Mouse (Mus musculus) retina, postnatal 1 day (tissue): ENCODE measurements around the gene Nsmce3.
A peak's percentile ranks its signal among the peaks of the same experiment; 100 is the strongest.

Source experiments
- DNase-seq: peaks from one replicate; pipeline ENCODE4 v3.0.0-alpha.2; 2012

Gene Nsmce3

GRCm38 (mm10) chr7:64872743-64873241, at the start of gene Nsmce3:
TSS of gene Nsmce3 (minus strand) at chr7:64872997.
- DNase-seq = peak; percentile 97

- DNase-seq = no peak
Observed at GRCm38 (mm10) chr7:64921189-64921588, 48.4 kb upstream of the Nsmce3 start.

- DNase-seq = no peak
Observed at GRCm38 (mm10) chr7:64920735-64921134, 47.9 kb upstream of the Nsmce3 start.

- no peak for DNase-seq
Observed at GRCm38 (mm10) chr7:64916654-64917053, 43.9 kb upstream of the Nsmce3 start.

- DNase-seq = no peak
Observed at GRCm38 (mm10) chr7:64915121-64915520, 42.3 kb upstream of the Nsmce3 start.

GRCm38 (mm10) chr7:64911945-64912344, 39.1 kb upstream of the Nsmce3 start:
- DNase-seq = no peak

GRCm38 (mm10) chr7:64910208-64910607, 37.4 kb upstream of the Nsmce3 start:
- DNase-seq = no peak

GRCm38 (mm10) chr7:64906955-64907354, 34.2 kb upstream of the Nsmce3 start:
- DNase-seq = no peak

GRCm38 (mm10) chr7:64905506-64905905, 32.7 kb upstream of the Nsmce3 start:
- DNase-seq = no peak

- no peak for DNase-seq
Observed at GRCm38 (mm10) chr7:64900249-64900648, 27.5 kb upstream of the Nsmce3 start.

GRCm38 (mm10) chr7:64896587-64896986, 23.8 kb upstream of the Nsmce3 start:
- DNase-seq = no peak

GRCm38 (mm10) chr7:64895685-64896101, 22.9 kb upstream of the Nsmce3 start:
- peak; percentile 24 for DNase-seq

- no peak for DNase-seq
Observed at GRCm38 (mm10) chr7:64891139-64891538, 18.3 kb upstream of the Nsmce3 start.

- no peak for DNase-seq
Observed at GRCm38 (mm10) chr7:64889919-64890318, 17.1 kb upstream of the Nsmce3 start.

- peak; percentile 24 for DNase-seq
Observed at GRCm38 (mm10) chr7:64884187-64884862, 11.5 kb upstream of the Nsmce3 start.

- DNase-seq = no peak
Observed at GRCm38 (mm10) chr7:64882243-64882642, 9.4 kb upstream of the Nsmce3 start.

GRCm38 (mm10) chr7:64881387-64881786, 8.6 kb upstream of the Nsmce3 start:
- DNase-seq = no peak

GRCm38 (mm10) chr7:64880415-64880814, 7.6 kb upstream of the Nsmce3 start:
- DNase-seq = no peak

- no peak for DNase-seq
Observed at GRCm38 (mm10) chr7:64874941-64875340, 2.1 kb upstream of the Nsmce3 start.

- no peak for DNase-seq
Observed at GRCm38 (mm10) chr7:64873266-64873665, 469 bp upstream of the Nsmce3 start.

GRCm38 (mm10) chr7:64871987-64872742, 632 bp downstream of the Nsmce3 start:
- no peak for DNase-seq

- DNase-seq = no peak
Observed at GRCm38 (mm10) chr7:64869549-64870065, 3.2 kb downstream of the Nsmce3 start.

- no peak for DNase-seq
Observed at GRCm38 (mm10) chr7:64863538-64863937, 9.3 kb downstream of the Nsmce3 start.

GRCm38 (mm10) chr7:64862978-64863377, 9.8 kb downstream of the Nsmce3 start:
- DNase-seq = no peak
